Mouse (Mus musculus): ENCODE measurements around the gene Ass1. TPM values are rescaled to one million over a fixed set of nuclear protein-coding genes. Genes with fewer than 3 reads are reported as not detected.

Gene Ass1
- total RNA-seq, 1 experiment, result 154 TPM

- no peak overlapping the region for H3K27ac ChIP-seq (ENCODE audit: insufficient read depth, low read depth, low read length, poor library complexity, severe bottlenecking)
- no peak for DNase-seq (ENCODE audit: low read depth, low spot score)
- H3K4me1 ChIP-seq (ENCODE audit: control insufficient read depth in 2 of 2, insufficient read depth in 2 of 2, low read length in 2 of 2, poor library complexity in 1 of 2), result peaks cover 14 to 29% of the 10 kb centered on the region in 2 experiments
- TF ChIP-seq ZC3H11A (IDR thresholded peaks at IDR 0.05; ENCODE audit: borderline replicate concordance, low read depth, low read length) (no peak), HCFC1 (IDR thresholded peaks at IDR 0.05; ENCODE audit: borderline replicate concordance, insufficient read depth, low read length) (no peak), CHD2 (IDR thresholded peaks at IDR 0.05; ENCODE audit: low read depth, low read length) (no peak), MAFK (IDR thresholded peaks at IDR 0.05; ENCODE audit: insufficient read depth, low read depth, low read length) (no peak), ZNF384 (IDR thresholded peaks at IDR 0.05; ENCODE audit: low read depth, low read length) (no peak)
- H3K36me3 ChIP-seq (ENCODE audit: control insufficient read depth, insufficient read depth, low read length, poor library complexity, severe bottlenecking), result no peaks in the 10 kb centered on the region
- no peak overlapping the region for H3K4me3 ChIP-seq (ENCODE audit: insufficient read depth in 1 of 2, low read depth in 1 of 2, low read length in 2 of 2, poor library complexity in 1 of 2, severe bottlenecking in 1 of 2)
- in situ Hi-C loops (cut with MboI; ENCODE audit: low sequenced_read_pairs in 2 of 2, unreplicated experiment in 2 of 2), result no loop called here
- H3K9me3 ChIP-seq (ENCODE audit: control insufficient read depth, insufficient read depth, low read depth, low read length), result no peaks in the 10 kb centered on the region
- H3K9ac ChIP-seq (ENCODE audit: insufficient read depth, low read depth, low read length, poor library complexity, severe bottlenecking), result no peak overlapping the region
Observed at GRCm38 (mm10) chr2:31451530-31451929, 18.5 kb upstream of the Ass1 start.

- Histone ChIP-seq H3K36me3 (ENCODE audit: control insufficient read depth, insufficient read depth, low read length, poor library complexity, severe bottlenecking) (no peaks in the 10 kb centered on the region), H3K9ac (ENCODE audit: insufficient read depth, low read depth, low read length, poor library complexity, severe bottlenecking) (peak overlapping the region; percentile 38; the same call in 1 of the 2 replicates), H3K4me1 (ENCODE audit: control insufficient read depth in 2 of 2, insufficient read depth in 2 of 2, low read length in 2 of 2, poor library complexity in 1 of 2) (peaks cover 14 to 29% of the 10 kb centered on the region in 2 experiments), H3K27ac (ENCODE audit: insufficient read depth, low read depth, low read length, poor library complexity, severe bottlenecking) (no peak overlapping the region), H3K9me3 (ENCODE audit: control insufficient read depth, insufficient read depth, low read depth, low read length) (no peaks in the 10 kb centered on the region), H3K4me3 (ENCODE audit: insufficient read depth in 1 of 2, low read depth in 1 of 2, low read length in 2 of 2, poor library complexity in 1 of 2, severe bottlenecking in 1 of 2) (peak overlapping the region; percentile 3 to 16; a peak in 1 of 4 replicates)
- no peak for DNase-seq (ENCODE audit: low read depth, low spot score)
- TF ChIP-seq MAFK (IDR thresholded peaks at IDR 0.05; ENCODE audit: insufficient read depth, low read depth, low read length) (no peak), HCFC1 (IDR thresholded peaks at IDR 0.05; ENCODE audit: borderline replicate concordance, insufficient read depth, low read length) (no peak), ZC3H11A (IDR thresholded peaks at IDR 0.05; ENCODE audit: borderline replicate concordance, low read depth, low read length) (no peak), ZNF384 (IDR thresholded peaks at IDR 0.05; ENCODE audit: low read depth, low read length) (no peak), CHD2 (IDR thresholded peaks at IDR 0.05; ENCODE audit: low read depth, low read length) (no peak)
- in situ Hi-C loops (cut with MboI; ENCODE audit: low sequenced_read_pairs in 2 of 2, unreplicated experiment in 2 of 2), result no loop called here
Observed at GRCm38 (mm10) chr2:31453011-31453410, 17.0 kb upstream of the Ass1 start.

GRCm38 (mm10) chr2:31453559-31454177 lies 16.3 kb upstream of the Ass1 start:
- TF ChIP-seq ZC3H11A (IDR thresholded peaks at IDR 0.05; ENCODE audit: borderline replicate concordance, low read depth, low read length) (no peak), HCFC1 (IDR thresholded peaks at IDR 0.05; ENCODE audit: borderline replicate concordance, insufficient read depth, low read length) (no peak), MAFK (IDR thresholded peaks at IDR 0.05; ENCODE audit: insufficient read depth, low read depth, low read length) (no peak), CHD2 (IDR thresholded peaks at IDR 0.05; ENCODE audit: low read depth, low read length) (no peak), ZNF384 (IDR thresholded peaks at IDR 0.05; ENCODE audit: low read depth, low read length) (no peak)
- H3K4me1 ChIP-seq (ENCODE audit: control insufficient read depth in 2 of 2, insufficient read depth in 2 of 2, low read length in 2 of 2, poor library complexity in 1 of 2), result peaks cover 14 to 32% of the 10 kb centered on the region in 2 experiments
- peak overlapping the region; percentile 3 to 16; a peak in 3 of 4 replicates for H3K4me3 ChIP-seq (ENCODE audit: insufficient read depth in 1 of 2, low read depth in 1 of 2, low read length in 2 of 2, poor library complexity in 1 of 2, severe bottlenecking in 1 of 2)
- in situ Hi-C loops (cut with MboI; ENCODE audit: low sequenced_read_pairs in 2 of 2, unreplicated experiment in 2 of 2), result no loop called here
- no peaks in the 10 kb centered on the region for H3K9me3 ChIP-seq (ENCODE audit: control insufficient read depth, insufficient read depth, low read depth, low read length)
- H3K36me3 ChIP-seq (ENCODE audit: control insufficient read depth, insufficient read depth, low read length, poor library complexity, severe bottlenecking), result no peaks in the 10 kb centered on the region
- DNase-seq (ENCODE audit: low read depth, low spot score), result peak; percentile 64
- peak overlapping the region; percentile 42; the same call in 1 of the 2 replicates for H3K9ac ChIP-seq (ENCODE audit: insufficient read depth, low read depth, low read length, poor library complexity, severe bottlenecking)
- H3K27ac ChIP-seq (ENCODE audit: insufficient read depth, low read depth, low read length, poor library complexity, severe bottlenecking), result peak overlapping the region; percentile 71; the same call in 1 of the 2 replicates

- peak overlapping the region; percentile 71; the same call in 1 of the 2 replicates for H3K27ac ChIP-seq (ENCODE audit: insufficient read depth, low read depth, low read length, poor library complexity, severe bottlenecking)
- H3K4me3 ChIP-seq (ENCODE audit: insufficient read depth in 1 of 2, low read depth in 1 of 2, low read length in 2 of 2, poor library complexity in 1 of 2, severe bottlenecking in 1 of 2), result peak overlapping the region; percentile 27 to 54
- H3K9me3 ChIP-seq (ENCODE audit: control insufficient read depth, insufficient read depth, low read depth, low read length), result no peaks in the 10 kb centered on the region
- in situ Hi-C loops (cut with MboI; ENCODE audit: low sequenced_read_pairs in 2 of 2, unreplicated experiment in 2 of 2), result no loop called here
- H3K4me1 ChIP-seq (ENCODE audit: control insufficient read depth in 2 of 2, insufficient read depth in 2 of 2, low read length in 2 of 2, poor library complexity in 1 of 2), result peaks cover 15 to 38% of the 10 kb centered on the region in 2 experiments
- no peak for DNase-seq (ENCODE audit: low read depth, low spot score)
- H3K9ac ChIP-seq (ENCODE audit: insufficient read depth, low read depth, low read length, poor library complexity, severe bottlenecking), result peak overlapping the region; percentile 63; the same call in 1 of the 2 replicates
- TF ChIP-seq HCFC1 (IDR thresholded peaks at IDR 0.05; ENCODE audit: borderline replicate concordance, insufficient read depth, low read length), result no peak
- no peaks in the 10 kb centered on the region for H3K36me3 ChIP-seq (ENCODE audit: control insufficient read depth, insufficient read depth, low read length, poor library complexity, severe bottlenecking)
Observed at GRCm38 (mm10) chr2:31454280-31454679, 15.7 kb upstream of the Ass1 start.

All from ES-E14 (cell line).